Mouse (Mus musculus): ENCODE data around the gene Gm49333. TPM values are rescaled to one million over a fixed set of nuclear protein-coding genes. Genes with fewer than 3 reads are reported as not detected.

Gene Gm49333
- polyA plus RNA-seq, 1 experiment from 2014 or later: not detected

DNA sequence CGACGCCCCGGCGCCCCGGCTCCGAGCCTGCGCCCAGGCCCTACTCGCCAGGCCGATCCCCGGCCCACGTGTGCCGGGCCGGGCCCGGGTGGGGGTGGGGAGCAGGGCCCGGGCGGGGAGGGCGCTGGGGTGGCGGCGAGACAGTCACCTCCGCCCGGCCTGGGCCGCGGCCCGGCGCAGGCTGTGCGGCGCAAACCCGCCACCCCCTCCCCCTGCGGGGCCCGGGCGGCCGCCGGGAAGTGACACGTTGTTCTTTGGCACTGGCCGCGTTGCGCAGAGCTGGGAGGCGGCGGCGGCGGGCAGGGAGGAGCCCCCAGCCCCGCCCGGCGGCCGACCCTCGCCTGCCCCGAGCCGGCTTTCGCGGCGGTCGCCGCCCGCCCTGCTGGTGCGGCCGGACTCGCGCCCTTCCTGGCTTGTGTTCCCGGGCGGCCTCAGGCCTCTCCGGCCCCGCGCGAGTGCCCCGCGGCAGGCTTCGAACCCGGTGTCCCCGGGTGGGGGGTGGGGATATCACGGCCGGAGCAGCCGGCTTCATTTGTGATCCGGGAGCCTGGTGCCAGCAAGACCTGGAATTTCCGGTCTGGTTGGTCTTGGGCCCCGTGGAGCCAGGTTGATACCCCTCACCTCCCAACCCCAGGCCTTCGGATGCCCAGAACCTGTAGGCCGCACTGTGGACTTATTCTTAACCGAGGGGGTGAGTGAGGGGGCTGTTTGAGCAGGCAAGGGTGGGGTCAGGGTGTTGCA lies 61.7 kb downstream of the Gm49333 start:
- Histone ChIP-seq H3K27ac (ENCODE audit: low read depth, low read length) (peak overlapping the region; percentile 87), H3K27me3 (replicated peaks; ENCODE audit: control insufficient read depth, insufficient read depth, low read length) (no peaks in the 10 kb centered on the region), H3K9ac (ENCODE audit: low read length) (peak overlapping the region; percentile 96), H3K4me1 (ENCODE audit: control insufficient read depth, insufficient read depth, low read length) (peaks cover 9% of the 10 kb centered on the region), H3K36me3 (ENCODE audit: control insufficient read depth, insufficient read depth, low read length) (peaks cover 34% of the 10 kb centered on the region), H3K9me3 (replicated peaks; ENCODE audit: control insufficient read depth, low read length) (no peaks in the 10 kb centered on the region), H3K4me3 (ENCODE audit: low read depth, low read length) (peak overlapping the region; percentile 92), H3K4me2 (ENCODE audit: low read length) (peak overlapping the region; percentile 93)
- DNase-seq (ENCODE audit: low spot score) (no peak), ATAC-seq (peak; percentile 83; the same call in 1 of the 2 replicates)
- WGBS: under 1% methylated on average over 40 of the region's 78 CpGs

DNA sequence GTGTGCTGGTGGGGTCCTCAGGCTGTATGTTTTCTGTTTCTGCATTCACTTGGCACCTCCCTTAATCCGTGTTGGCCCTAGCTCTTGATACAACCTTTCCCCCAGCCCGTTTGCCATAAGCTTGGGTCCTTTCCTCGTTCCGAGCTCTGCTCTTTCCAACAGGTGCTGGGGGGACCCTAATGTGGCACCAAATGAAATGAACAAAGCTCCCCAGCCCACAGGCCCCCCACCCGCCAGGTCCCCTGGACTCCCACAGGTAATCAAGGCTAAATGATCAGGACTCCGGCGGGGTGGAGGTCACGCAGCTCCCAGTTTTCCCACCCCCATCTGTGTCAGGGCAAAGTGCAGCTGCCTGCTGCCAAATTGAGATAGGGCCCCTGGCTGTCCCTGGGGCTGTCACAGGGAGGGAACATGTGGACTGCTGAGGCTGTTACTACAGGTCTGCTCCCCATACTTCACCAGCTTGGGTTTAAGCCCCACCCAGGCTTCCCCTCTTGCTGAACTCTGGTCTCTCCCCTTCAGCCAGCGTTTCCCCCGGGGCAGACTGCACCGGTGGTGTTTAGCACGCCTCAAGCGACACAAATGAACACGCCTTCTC lies 62.4 kb downstream of the Gm49333 start:
- Histone ChIP-seq H3K9me3 (replicated peaks; ENCODE audit: control insufficient read depth, low read length) (no peaks in the 10 kb centered on the region), H3K4me1 (ENCODE audit: control insufficient read depth, insufficient read depth, low read length) (peaks cover 9% of the 10 kb centered on the region), H3K9ac (ENCODE audit: low read length) (peak overlapping the region; percentile 96), H3K27ac (ENCODE audit: low read depth, low read length) (peak overlapping the region; percentile 87; the same call in 1 of the 2 replicates), H3K4me3 (ENCODE audit: low read depth, low read length) (peak overlapping the region; percentile 92), H3K36me3 (ENCODE audit: control insufficient read depth, insufficient read depth, low read length) (peaks cover 41% of the 10 kb centered on the region), H3K27me3 (replicated peaks; ENCODE audit: control insufficient read depth, insufficient read depth, low read length) (no peaks in the 10 kb centered on the region), H3K4me2 (ENCODE audit: low read length) (peak overlapping the region; percentile 93)
- DNase-seq (ENCODE audit: low spot score) (no peak), ATAC-seq (no peak)
- WGBS: 10% methylated on average over 14 of the region's 14 CpGs

DNA sequence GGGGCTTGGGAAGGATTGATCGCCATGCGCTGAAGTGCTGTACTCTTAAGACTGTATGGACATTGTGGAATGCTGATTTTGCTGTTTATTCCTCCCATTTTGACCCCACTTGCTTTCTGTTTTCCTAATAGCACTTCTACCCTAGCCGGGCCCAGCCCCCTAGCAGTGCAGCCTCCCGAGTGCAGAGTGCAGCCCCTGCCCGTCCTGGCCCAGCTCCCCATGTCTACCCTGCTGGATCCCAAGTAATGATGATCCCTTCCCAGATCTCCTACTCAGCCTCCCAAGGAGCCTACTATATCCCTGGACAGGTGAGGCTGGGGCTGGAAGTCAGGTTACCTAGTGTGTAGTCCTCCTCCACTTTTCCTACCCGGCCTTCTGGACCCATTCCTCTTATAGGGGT lies 63.8 kb downstream of the Gm49333 start:
- H3K36me3 ChIP-seq (ENCODE audit: control insufficient read depth, insufficient read depth, low read length): peaks cover 55% of the 10 kb centered on the region

DNA sequence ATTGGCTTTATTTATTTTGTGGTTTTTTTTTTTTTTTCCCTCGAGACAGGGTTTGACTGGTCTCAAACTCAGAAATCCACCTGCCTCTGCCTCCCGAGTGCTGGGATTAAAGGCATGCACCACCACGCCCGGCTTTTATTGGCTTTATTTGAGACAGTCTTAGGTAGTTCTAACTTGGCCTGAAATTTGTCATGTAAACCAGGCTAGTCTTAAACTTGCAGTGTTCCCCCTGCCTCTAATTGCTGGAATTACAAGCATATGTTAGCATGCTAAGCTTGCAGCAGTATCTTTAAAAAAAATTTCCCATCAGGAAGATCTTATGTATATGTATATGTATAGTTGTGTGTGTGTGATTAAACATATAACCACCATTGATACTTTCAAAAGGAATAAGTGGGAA lies 65.3 kb downstream of the Gm49333 start:
- no peak overlapping the region for H3K4me2 ChIP-seq (ENCODE audit: low read length)
- peaks cover 70% of the 10 kb centered on the region for H3K36me3 ChIP-seq (ENCODE audit: control insufficient read depth, insufficient read depth, low read length)

More for the DNA sequence above, 63.8 kb downstream of the Gm49333 start:
- DNase-seq (ENCODE audit: low spot score) (no peak), ATAC-seq (no peak)
- no peak overlapping the region for H3K9ac ChIP-seq (ENCODE audit: low read length)
- H3K9me3 ChIP-seq (replicated peaks; ENCODE audit: control insufficient read depth, low read length): no peaks in the 10 kb centered on the region
- no peak overlapping the region for H3K27ac ChIP-seq (ENCODE audit: low read depth, low read length)
- H3K4me2 ChIP-seq (ENCODE audit: low read length): no peak overlapping the region
- WGBS: 93% methylated on average over 6 of the region's 6 CpGs
- no peak overlapping the region for H3K4me3 ChIP-seq (ENCODE audit: low read depth, low read length)
- H3K27me3 ChIP-seq (replicated peaks; ENCODE audit: control insufficient read depth, insufficient read depth, low read length): no peaks in the 10 kb centered on the region
- peaks cover 9% of the 10 kb centered on the region for H3K4me1 ChIP-seq (ENCODE audit: control insufficient read depth, insufficient read depth, low read length)

DNA sequence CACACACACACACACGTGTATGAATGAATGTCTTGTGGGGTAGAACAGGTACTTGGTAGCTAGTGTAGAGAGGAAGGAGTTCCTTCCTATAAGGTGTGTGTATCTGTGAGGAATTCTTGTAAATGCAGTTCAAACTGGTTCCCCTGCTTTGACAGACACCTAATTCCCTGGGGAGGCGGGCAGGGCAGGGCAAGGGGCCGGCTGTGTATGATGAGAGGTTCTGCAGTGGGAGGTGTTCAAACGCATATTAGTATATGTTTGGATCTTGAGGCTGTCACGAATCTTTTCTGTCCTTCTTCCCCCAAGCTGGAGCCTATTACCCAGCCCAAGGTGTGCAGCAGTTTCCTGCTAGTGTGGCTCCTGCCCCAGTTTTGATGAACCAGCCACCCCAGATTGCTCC lies 66.0 kb downstream of the Gm49333 start:
- Histone ChIP-seq H3K4me1 (ENCODE audit: control insufficient read depth, insufficient read depth, low read length) (peaks cover 9% of the 10 kb centered on the region), H3K9me3 (replicated peaks; ENCODE audit: control insufficient read depth, low read length) (no peaks in the 10 kb centered on the region), H3K36me3 (ENCODE audit: control insufficient read depth, insufficient read depth, low read length) (peaks cover 76% of the 10 kb centered on the region), H3K4me2 (ENCODE audit: low read length) (no peak overlapping the region), H3K27me3 (replicated peaks; ENCODE audit: control insufficient read depth, insufficient read depth, low read length) (no peaks in the 10 kb centered on the region), H3K27ac (ENCODE audit: low read depth, low read length) (no peak overlapping the region), H3K4me3 (ENCODE audit: low read depth, low read length) (no peak overlapping the region), H3K9ac (ENCODE audit: low read length) (no peak overlapping the region)
- DNase-seq (ENCODE audit: low spot score) (no peak), ATAC-seq (no peak)
- 91% methylated on average over 5 of the region's 5 CpGs for WGBS

More for the DNA sequence above, 65.3 kb downstream of the Gm49333 start:
- 85% methylated on average over 4 of the region's 4 CpGs for WGBS
- H3K4me1 ChIP-seq (ENCODE audit: control insufficient read depth, insufficient read depth, low read length): peaks cover 9% of the 10 kb centered on the region
- DNase-seq (ENCODE audit: low spot score) (peak; percentile 29), ATAC-seq (no peak)
- no peak overlapping the region for H3K9ac ChIP-seq (ENCODE audit: low read length)
- H3K27ac ChIP-seq (ENCODE audit: low read depth, low read length): no peak overlapping the region
- no peak overlapping the region for H3K4me3 ChIP-seq (ENCODE audit: low read depth, low read length)
- no peaks in the 10 kb centered on the region for H3K9me3 ChIP-seq (replicated peaks; ENCODE audit: control insufficient read depth, low read length)
- H3K27me3 ChIP-seq (replicated peaks; ENCODE audit: control insufficient read depth, insufficient read depth, low read length): no peaks in the 10 kb centered on the region

DNA sequence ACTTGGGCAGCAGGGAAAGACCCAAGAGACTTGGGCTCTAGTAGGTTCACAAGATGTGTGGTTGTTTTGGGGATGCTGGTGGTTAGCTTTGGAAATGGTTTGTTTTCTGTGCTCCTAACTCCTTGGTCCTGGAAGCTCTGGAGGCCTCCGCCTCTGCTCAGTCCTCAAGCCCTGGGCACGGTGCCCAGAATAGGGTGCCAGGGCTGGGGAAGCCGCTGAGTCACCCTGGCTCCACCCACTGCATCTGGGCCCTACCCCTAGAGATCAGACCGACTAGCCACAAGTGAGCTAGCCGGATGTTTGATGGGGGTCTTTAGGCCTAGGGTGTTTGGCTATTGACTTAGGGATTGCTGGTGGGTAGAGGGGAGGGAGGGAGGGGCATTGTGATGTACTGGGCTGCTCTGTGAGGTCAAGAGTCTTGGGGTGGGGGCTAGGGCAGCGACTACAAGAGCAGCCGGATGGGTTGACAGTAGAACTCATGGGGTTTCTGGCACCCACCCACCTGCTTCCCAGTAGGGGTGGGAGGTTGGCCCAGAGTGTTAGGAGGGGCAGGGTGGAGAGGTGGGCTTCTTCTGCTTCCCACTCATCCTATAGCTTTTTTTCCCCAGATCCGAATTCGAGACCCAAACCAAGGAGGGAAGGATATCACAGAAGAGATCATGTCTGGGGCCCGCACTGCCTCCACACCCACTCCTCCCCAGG lies 66.7 kb downstream of the Gm49333 start:
- H3K9ac ChIP-seq (ENCODE audit: low read length): no peak overlapping the region
- ATAC-seq (no peak), DNase-seq (ENCODE audit: low spot score) (peak; percentile 47)
- H3K27ac ChIP-seq (ENCODE audit: low read depth, low read length): no peak overlapping the region
- H3K27me3 ChIP-seq (replicated peaks; ENCODE audit: control insufficient read depth, insufficient read depth, low read length): no peaks in the 10 kb centered on the region
- H3K4me1 ChIP-seq (ENCODE audit: control insufficient read depth, insufficient read depth, low read length): peaks cover 9% of the 10 kb centered on the region
- WGBS: 65% methylated on average over 10 of the region's 10 CpGs
- peaks cover 84% of the 10 kb centered on the region for H3K36me3 ChIP-seq (ENCODE audit: control insufficient read depth, insufficient read depth, low read length)
- H3K4me2 ChIP-seq (ENCODE audit: low read length): no peak overlapping the region
- no peak overlapping the region for H3K4me3 ChIP-seq (ENCODE audit: low read depth, low read length)
- no peaks in the 10 kb centered on the region for H3K9me3 ChIP-seq (replicated peaks; ENCODE audit: control insufficient read depth, low read length)

DNA sequence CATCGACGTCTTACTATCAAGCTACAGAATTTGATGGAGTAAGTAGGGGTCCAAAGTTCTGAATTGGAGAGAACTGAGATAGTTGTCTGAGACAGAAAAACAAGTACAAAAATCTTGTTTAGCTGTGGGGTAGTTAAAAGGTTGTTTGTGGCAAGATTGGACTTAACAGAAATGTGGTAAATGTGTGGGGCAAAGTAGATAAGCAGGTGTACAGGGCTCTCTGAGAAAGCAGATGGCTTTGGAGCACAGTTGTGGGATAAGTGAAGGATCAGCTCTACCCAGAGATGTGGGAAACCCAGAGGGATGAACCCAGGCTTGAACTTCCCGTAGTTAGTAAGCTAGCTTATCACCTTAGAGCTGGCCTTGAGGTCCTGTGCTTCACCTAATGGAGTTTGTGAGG lies 79.4 kb downstream of the Gm49333 start:
- no peak overlapping the region for H3K4me3 ChIP-seq (ENCODE audit: low read depth, low read length)
- WGBS: 92% methylated on average over 3 of the region's 3 CpGs
- DNase-seq (ENCODE audit: low spot score) (no peak), ATAC-seq (no peak)
- no peak overlapping the region for H3K4me2 ChIP-seq (ENCODE audit: low read length)
- peaks cover 65% of the 10 kb centered on the region for H3K36me3 ChIP-seq (ENCODE audit: control insufficient read depth, insufficient read depth, low read length)
- H3K27me3 ChIP-seq (replicated peaks; ENCODE audit: control insufficient read depth, insufficient read depth, low read length): no peaks in the 10 kb centered on the region
- H3K9me3 ChIP-seq (replicated peaks; ENCODE audit: control insufficient read depth, low read length): no peaks in the 10 kb centered on the region
- no peak overlapping the region for H3K9ac ChIP-seq (ENCODE audit: low read length)
- peaks cover 15% of the 10 kb centered on the region for H3K4me1 ChIP-seq (ENCODE audit: control insufficient read depth, insufficient read depth, low read length)
- no peak overlapping the region for H3K27ac ChIP-seq (ENCODE audit: low read depth, low read length)

DNA sequence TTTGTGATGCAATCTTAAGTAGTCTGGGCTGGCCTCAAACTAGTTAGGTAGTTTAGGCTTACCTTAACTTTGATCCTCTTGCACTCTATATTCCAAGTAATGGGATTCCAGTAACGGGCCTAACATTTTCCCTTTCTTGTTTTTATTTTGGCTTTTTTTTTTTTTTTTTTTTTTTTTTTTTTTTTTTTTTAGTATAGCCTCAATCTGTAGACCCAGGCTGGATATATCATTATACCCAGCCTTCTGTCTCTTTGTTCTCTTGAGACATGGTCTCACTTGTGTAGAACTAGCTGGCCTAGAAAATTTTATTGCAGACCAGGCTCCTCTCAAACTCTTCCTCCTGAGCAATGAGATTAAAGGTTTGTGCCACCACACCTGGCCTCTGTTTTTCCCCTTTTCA lies 80.2 kb downstream of the Gm49333 start:
- DNase-seq (ENCODE audit: low spot score) (no peak), ATAC-seq (no peak)
- H3K9me3 ChIP-seq (replicated peaks; ENCODE audit: control insufficient read depth, low read length): no peaks in the 10 kb centered on the region
- WGBS: 89% methylated on average over 1 of the region's 1 CpGs
- no peak overlapping the region for H3K4me2 ChIP-seq (ENCODE audit: low read length)
- peaks cover 18% of the 10 kb centered on the region for H3K4me1 ChIP-seq (ENCODE audit: control insufficient read depth, insufficient read depth, low read length)
- H3K27me3 ChIP-seq (replicated peaks; ENCODE audit: control insufficient read depth, insufficient read depth, low read length): no peaks in the 10 kb centered on the region
- H3K9ac ChIP-seq (ENCODE audit: low read length): no peak overlapping the region
- H3K27ac ChIP-seq (ENCODE audit: low read depth, low read length): no peak overlapping the region
- H3K4me3 ChIP-seq (ENCODE audit: low read depth, low read length): no peak overlapping the region
- H3K36me3 ChIP-seq (ENCODE audit: control insufficient read depth, insufficient read depth, low read length): peaks cover 57% of the 10 kb centered on the region
